Mouse (Mus musculus): ENCODE results near the gene Ears2.

DNA sequence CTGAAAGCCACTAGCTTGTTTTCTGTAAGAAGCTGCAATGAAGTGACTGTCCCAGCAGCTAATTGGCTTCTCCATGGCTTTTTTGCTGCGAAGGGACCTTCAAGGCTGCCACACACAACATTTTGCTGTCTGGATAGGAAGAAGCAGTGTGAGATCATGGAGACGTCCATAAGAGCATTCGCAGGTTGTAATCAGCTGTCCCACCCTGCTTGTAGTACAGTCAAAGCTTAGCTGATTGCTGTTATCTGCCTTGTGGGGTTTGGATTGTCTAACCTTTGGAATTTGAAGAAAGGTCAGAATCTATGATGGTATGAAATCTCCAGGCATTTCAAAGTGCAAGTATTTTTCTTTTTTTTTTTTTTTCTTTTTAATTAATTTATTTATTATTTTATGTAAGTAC is 7.3 kb upstream of the Ears2 start:
- TF ChIP-seq POLR2A (IDR thresholded peaks at IDR 0.05; ENCODE audit: insufficient read length, low read depth) (no peak), MYOD1 (IDR thresholded peaks at IDR 0.05; ENCODE audit: control insufficient read depth in 1 of 3, insufficient read length in 2 of 3, low read depth in 2 of 3) (no peak), USF1 (IDR thresholded peaks at IDR 0.05; ENCODE audit: low read depth) (no peak), MAX (IDR thresholded peaks at IDR 0.05; ENCODE audit: low read depth) (no peak), TCF12 (IDR thresholded peaks at IDR 0.05; ENCODE audit: insufficient read depth, poor library complexity, severe bottlenecking) (no peak), POLR2AphosphoS2 (IDR thresholded peaks at IDR 0.05; ENCODE audit: insufficient read length, low read depth) (no peak), E2F4 (IDR thresholded peaks at IDR 0.05; ENCODE audit: insufficient read depth) (no peak), MYOG (IDR thresholded peaks at IDR 0.05; ENCODE audit: control insufficient read depth in 1 of 3, insufficient read depth in 1 of 3, insufficient read length in 2 of 3, low read depth in 2 of 3) (no peak), CEBPB (IDR thresholded peaks at IDR 0.05; ENCODE audit: insufficient read depth, poor library complexity, severe bottlenecking) (no peak), REST (IDR thresholded peaks at IDR 0.05; ENCODE audit: insufficient read depth, insufficient read length) (no peak), SRF (IDR thresholded peaks at IDR 0.05; ENCODE audit: control insufficient read depth, insufficient read length, low read depth) (no peak), TCF3 (IDR thresholded peaks at IDR 0.05; ENCODE audit: insufficient read length, low read depth) (no peak)
